Mouse (Mus musculus): Measurements from ENCODE around the gene Pmpcb.

Pmpcb gene

GRCm38 (mm10) chr5:21732177-21732911, 4.6 kb upstream of the Pmpcb start:
- no peak for DNase-seq (ENCODE audit: low read depth, low spot score)

DNA sequence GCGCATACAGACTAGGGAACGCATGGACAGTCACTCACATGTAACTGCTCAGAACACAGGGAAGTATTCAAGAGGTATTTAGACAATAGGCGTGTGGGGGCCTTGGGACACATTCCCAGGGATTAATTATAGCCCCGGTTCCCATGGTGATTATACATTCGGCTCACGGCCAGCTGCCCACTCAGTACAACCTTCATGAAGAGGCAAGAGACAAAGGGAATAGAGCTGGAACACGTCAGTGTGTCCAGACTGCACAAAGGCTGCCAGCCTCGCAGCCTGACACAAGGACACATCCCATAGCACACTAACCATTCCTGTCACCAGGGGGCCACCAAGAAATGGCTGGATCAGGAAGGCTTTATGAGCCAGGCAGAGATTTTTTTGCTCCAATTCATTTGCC, 4.0 kb upstream of the Pmpcb start:
- DNase-seq (ENCODE audit: low read depth, low spot score) = no peak

DNA sequence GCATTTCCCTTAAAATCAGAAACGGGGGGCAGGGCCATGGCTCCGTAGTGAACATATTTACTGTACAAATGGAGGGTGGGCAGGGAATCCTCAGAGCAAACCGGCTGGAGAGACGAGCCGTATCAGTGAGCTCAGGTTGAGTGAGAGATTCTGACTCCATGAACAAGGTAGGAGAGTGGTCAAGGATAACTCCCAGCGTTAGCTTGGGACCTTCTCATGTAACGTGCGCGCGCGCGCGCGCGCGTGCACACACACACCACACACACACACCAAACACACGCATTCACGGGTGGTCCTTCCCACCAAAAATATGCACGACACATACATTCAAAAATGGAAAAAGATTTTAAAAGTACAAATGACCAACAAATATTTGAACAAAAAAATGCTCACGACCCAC, 1.8 kb upstream of the Pmpcb start:
- no peak for DNase-seq (ENCODE audit: low read depth, low spot score)

GRCm38 (mm10) chr5:21735584-21735983, 1.4 kb upstream of the Pmpcb start:
- peak; percentile 25 for DNase-seq (ENCODE audit: low read depth, low spot score)

DNA sequence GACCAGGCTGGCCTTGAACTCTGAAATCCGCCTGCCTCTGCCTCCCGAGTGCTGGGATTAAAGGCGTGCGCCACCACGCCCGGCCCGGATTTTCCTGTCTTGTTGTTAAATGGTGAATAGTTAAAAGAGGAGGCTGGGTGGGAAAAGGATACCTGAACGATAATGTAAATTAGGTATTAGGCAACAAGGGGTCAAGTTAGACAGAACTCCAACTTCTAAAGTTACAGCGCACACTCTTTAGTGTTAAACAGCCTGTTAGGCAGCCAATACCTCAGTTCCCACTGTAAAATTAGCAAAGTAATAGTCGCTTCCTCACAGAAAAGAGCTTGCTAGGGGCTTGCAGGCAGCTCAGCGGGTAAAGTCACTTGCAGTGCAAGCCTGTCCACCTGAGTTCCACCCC, 895 bp upstream of the Pmpcb start:
- no peak for DNase-seq (ENCODE audit: low read depth, low spot score)

DNA sequence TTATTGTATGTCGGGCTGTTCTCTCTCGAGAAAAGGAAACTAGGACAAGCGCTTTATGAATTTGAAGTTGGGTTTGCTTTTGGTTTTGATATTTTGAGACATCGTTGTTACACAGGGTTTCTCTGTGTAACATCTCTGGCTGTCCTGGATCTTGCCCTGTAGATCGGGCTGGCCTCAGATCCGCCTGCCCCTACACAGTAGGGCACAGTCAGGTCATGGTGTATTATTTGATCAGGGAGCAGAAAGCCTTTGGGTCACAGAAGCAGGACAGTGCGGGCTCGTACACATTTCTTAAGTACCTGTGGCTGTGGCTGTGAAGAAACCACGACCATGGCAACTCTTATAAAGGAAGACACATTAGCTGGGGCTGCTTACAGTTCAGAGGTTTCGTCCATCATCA, 679 bp downstream of the Pmpcb start:
- peak; percentile 12 for DNase-seq (ENCODE audit: low read depth, low spot score)

- no peak for DNase-seq (ENCODE audit: low read depth, low spot score)
Observed at GRCm38 (mm10) chr5:21739120-21739519, 2.2 kb downstream of the Pmpcb start.

DNA sequence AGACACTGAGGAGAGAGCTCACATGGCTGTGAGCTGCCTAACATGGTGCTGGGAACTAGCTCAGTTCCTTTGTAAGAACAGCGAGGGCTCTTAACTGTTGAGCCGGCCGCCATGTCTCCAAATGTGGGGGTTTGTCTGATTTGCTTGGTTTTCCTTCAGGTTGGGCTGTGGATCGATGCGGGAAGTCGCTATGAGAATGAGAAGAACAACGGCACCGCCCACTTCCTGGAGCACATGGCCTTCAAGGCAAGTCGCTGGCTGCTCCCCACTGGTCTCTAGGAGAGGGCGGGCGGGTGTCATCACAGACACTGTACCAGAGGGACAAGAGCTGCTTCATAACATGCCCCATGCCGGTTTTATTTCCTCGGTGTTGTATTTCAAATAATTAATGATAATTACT, 2.9 kb downstream of the Pmpcb start:
- no peak for DNase-seq (ENCODE audit: low read depth, low spot score)

- DNase-seq (ENCODE audit: low read depth, low spot score) = no peak
Observed at GRCm38 (mm10) chr5:21743606-21744005, 6.7 kb downstream of the Pmpcb start.

- DNase-seq (ENCODE audit: low read depth, low spot score) = no peak
Observed at GRCm38 (mm10) chr5:21744651-21745050, 7.7 kb downstream of the Pmpcb start.

DNA sequence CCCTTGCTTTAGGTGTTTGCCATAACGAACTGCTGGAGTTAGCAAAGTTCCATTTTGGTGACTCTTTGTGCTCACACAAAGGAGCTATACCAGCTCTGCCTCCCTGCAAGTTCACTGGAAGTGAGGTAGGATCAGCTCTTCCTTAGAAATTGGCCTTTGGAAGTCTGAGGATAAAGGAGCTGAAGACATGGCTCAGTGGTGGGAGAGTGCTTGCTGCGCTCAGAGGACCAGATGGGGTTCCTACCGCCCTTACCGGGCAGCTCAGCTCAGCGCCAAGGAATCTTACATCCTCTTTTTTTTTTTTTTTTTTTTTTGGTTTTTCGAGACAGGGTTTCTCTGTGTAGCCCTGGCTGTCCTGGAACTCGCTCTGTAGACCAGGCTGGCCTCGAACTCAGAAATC, 9.0 kb downstream of the Pmpcb start:
- DNase-seq (ENCODE audit: low read depth, low spot score) = no peak

- DNase-seq (ENCODE audit: low read depth, low spot score) = no peak
Observed at GRCm38 (mm10) chr5:21768506-21768905, 31.6 kb downstream of the Pmpcb start.

DNA sequence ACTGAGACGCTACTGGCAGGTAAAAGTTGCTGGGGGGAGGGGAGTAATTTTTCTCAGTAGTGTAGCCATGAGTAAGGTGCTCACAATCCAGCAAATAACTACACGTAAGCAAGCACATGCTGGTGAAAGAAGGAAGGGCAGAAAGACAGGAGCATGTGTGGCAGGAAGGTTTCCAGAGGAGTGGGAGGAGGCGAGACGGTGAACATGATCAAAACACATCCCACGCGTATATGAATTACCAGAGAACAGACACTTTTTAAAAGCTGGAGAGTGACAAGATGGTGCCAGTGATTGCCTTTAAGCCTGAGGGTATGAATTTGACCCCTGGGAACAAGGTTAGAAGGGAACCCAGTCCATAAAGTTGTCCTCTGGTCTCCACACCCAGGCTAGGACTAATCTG, 32.9 kb downstream of the Pmpcb start:
- no peak for DNase-seq (ENCODE audit: low read depth, low spot score)

DNA sequence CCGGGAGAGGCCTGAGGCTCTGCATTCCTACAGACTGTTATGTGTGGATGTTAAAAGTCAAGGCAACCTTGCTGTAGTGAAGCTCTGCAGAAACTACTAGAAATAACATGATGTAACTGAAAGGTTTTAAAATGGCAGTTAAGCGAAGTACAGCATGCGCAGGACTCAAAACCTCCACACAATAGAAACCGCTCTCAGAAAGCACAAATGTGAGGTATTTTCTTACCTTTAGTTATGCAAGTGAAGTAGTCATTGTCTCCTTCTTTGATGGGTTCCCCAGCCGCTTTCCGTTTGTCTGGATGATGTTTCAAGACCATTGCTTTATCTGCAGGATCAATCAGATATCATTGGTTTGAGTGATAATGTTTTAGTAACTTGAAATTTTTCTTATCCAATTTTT, 39.5 kb downstream of the Pmpcb start:
- DNase-seq (ENCODE audit: low read depth, low spot score) = no peak

- DNase-seq (ENCODE audit: low read depth, low spot score) = peak; percentile 33
Observed at GRCm38 (mm10) chr5:21784161-21785052, 47.5 kb downstream of the Pmpcb start.

- peak; percentile 86 for DNase-seq (ENCODE audit: low read depth, low spot score)
Observed at GRCm38 (mm10) chr5:21785053-21785452, 48.1 kb downstream of the Pmpcb start, which contains the start of the genes Dnajc2 and Psmc2. TSS of gene Dnajc2 (minus strand) at chr5:21785251. TSS of gene Psmc2 (plus strand) at chr5:21785283.

- peak; percentile 12 for DNase-seq (ENCODE audit: low read depth, low spot score)
Observed at GRCm38 (mm10) chr5:21785776-21786175, 48.8 kb downstream of the Pmpcb start.

GRCm38 (mm10) chr5:21786258-21787185, 49.6 kb downstream of the Pmpcb start:
- DNase-seq (ENCODE audit: low read depth, low spot score) = peak; percentile 88

- DNase-seq (ENCODE audit: low read depth, low spot score) = no peak
Observed at GRCm38 (mm10) chr5:21787186-21788105, 50.5 kb downstream of the Pmpcb start.

DNA sequence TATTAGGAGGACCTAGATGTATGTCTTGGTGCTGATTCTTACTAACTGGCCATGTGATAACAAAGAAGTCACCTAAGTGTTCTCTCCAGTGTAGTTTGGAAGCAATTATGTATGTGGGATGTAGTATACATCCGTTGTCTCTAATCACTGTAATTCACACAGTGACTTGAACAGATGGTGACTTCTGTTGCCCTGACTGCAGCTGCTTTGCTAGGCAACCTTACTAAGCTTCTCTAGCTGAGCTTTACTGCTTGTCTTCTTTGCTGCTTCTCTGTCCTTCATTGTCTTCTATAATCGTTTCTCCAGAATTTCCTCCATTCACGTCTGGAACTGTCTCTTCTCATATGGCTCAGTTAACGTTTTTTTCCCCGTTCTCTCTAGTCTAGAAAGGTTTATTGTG, 52.1 kb downstream of the Pmpcb start:
- no peak for DNase-seq (ENCODE audit: low read depth, low spot score)

- DNase-seq (ENCODE audit: low read depth, low spot score) = no peak
Observed at GRCm38 (mm10) chr5:21792166-21792565, 55.2 kb downstream of the Pmpcb start.
